7 mouse cellular contexts compared by ENCODE assay signal in the genomic region with DNA sequence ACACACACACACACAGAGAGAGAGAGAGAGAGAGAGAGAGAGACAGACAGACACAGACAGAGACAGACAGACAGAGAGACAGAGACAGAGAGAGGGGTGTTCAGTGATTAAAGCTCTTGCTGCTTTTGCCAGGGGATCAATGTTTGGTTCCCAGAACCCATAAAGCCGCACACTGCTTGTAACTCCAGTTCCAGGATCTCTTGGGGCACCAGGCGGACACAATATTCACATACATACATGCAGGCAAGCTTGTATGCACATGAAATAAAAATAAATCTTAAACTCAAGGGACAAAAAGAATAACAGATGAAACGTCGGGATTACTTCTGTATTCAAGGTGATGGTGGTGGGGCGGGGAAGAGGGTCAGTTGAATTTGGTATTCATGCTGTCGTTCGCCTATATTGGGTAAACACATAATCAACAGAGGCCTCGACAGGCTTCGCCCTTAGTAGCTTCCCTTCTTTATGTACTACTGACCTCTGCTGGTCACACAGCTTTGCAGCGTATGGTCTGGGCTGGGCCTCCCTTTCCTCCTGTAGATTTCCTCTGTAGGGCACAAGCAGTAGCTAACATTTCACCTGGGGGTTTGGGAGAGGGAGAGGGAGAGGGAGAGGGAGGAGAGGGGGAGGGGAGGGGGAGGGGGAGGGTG. TPM values are rescaled to one million over a fixed set of nuclear protein-coding genes. Genes with fewer than 3 reads are reported as not detected.
DNase-seq lines count a peak whose midpoint lies in the region; ATAC-seq lines count a peak whose summit lies in the region.

No protein-coding gene starts in this region.

- peak; percentile 96 for ATAC-seq in intestine, embryonic 14.5 days (replicated peaks; ENCODE audit: low FRiP score, low TSS enrichment, low read depth)
- peak; percentile 95 for ATAC-seq in megakaryocyte-erythroid progenitor cell, adult 5-6 weeks (replicated peaks; ENCODE audit: low FRiP score, low TSS enrichment, poor library complexity, severe bottlenecking)

- peak; percentile 50 to 57 for DNase-seq in adrenal gland, adult 18-20 months (ENCODE audit: low spot score in 2 of 2)
- DNase-seq in embryo, embryonic 10.5 days (ENCODE audit: low spot score): peak; percentile 91
- DNase-seq in gastrocnemius, postnatal 14 days: peak; percentile 75
- DNase-seq in intestine, embryonic 14.5 days (ENCODE audit: low spot score): peak; percentile 79
- peak; percentile 69 to 81 for DNase-seq in left cerebral cortex, postnatal 10 days (ENCODE audit: extremely low spot score in 1 of 2, low spot score in 2 of 2)
- DNase-seq in right cerebral cortex, postnatal 36 days (ENCODE audit: low spot score in 2 of 2): peak; percentile 32 to 42

- H3K36me3 ChIP-seq in intestine, embryonic 14.5 days (ENCODE audit: control insufficient read depth, insufficient read depth, low read length): 0 out of 2 replicates have a peak, but pooled peaks cover 6% of the 10 kb centered on the region

- intact Hi-C loops in gastrocnemius, postnatal 14 days (cut with DNase I; ENCODE audit: low total_unique reads): loop anchor here (5.0 to 10.0 kb wide), 2 partner anchors 113 to 310 kb away; no protein-coding TSS in a partner anchor
- intact Hi-C loops in left cerebral cortex, postnatal 10 days (cut with DNase I): loop anchor here (2.0 to 10.0 kb wide), 3 partner anchors 83 to 310 kb away; partner anchors contain the start of gene Mettl13

- H3K27me3 ChIP-seq in intestine, embryonic 14.5 days (replicated peaks; ENCODE audit: control insufficient read depth, insufficient read depth, low read length): no peaks in the 10 kb centered on the region

- H3K9ac ChIP-seq in intestine, embryonic 14.5 days (ENCODE audit: low read length): no peak overlapping the region

- peaks cover 3% of the 10 kb centered on the region; the same call in 1 of the 2 replicates for H3K4me1 ChIP-seq in intestine, embryonic 14.5 days (replicated peaks; ENCODE audit: control insufficient read depth, insufficient read depth, low read length)

- WGBS in intestine, embryonic 14.5 days: 12% methylated on average over 10 of the region's 10 CpGs

- H3K4me2 ChIP-seq in intestine, embryonic 14.5 days (ENCODE audit: low read length): peak overlapping the region; percentile 68; the same call in 1 of the 2 replicates

- H3K9me3 ChIP-seq in intestine, embryonic 14.5 days (ENCODE audit: control insufficient read depth, low read length): no peaks in the 10 kb centered on the region

- H3K4me3 ChIP-seq in intestine, embryonic 14.5 days (ENCODE audit: low read depth, low read length): no peak overlapping the region; the same call in 1 of the 2 replicates

- no peak overlapping the region for H3K27ac ChIP-seq in intestine, embryonic 14.5 days (ENCODE audit: low read depth)

RNA-seq across cellular contexts. Expression of gene Myocos, which starts 6.9 kb away (rescaled TPM):
- total RNA-seq in adrenal gland, adult 18-20 months (2021): not detected
- total RNA-seq in gastrocnemius, postnatal 14 days (2021): not detected
- polyA plus RNA-seq in intestine, embryonic 14.5 days (2014; fragmentation: Nextera tagmentation; extraction: Ambion mirVana): not detected in 2 replicates
- not detected for total RNA-seq in left cerebral cortex, postnatal 10 days (2021)
- not detected in 2 replicates for total RNA-seq in megakaryocyte-erythroid progenitor cell, adult 5-6 weeks (2014; fragmentation: Nextera tagmentation)
- not detected in 2 replicates for total RNA-seq in megakaryocyte-erythroid progenitor cell, adult 5-6 weeks (2017)

RNA-seq across cellular contexts. Expression of gene Myoc, which starts 26.0 kb away (rescaled TPM):
- total RNA-seq in adrenal gland, adult 18-20 months (2021): 1 to 10 TPM; 2.8 to 3.3 TPM
- 10 to 100 TPM; 13.4 to 14.3 TPM for total RNA-seq in gastrocnemius, postnatal 14 days (2021)
- polyA plus RNA-seq in intestine, embryonic 14.5 days (2014; fragmentation: Nextera tagmentation; extraction: Ambion mirVana): not detected in 2 replicates
- total RNA-seq in left cerebral cortex, postnatal 10 days (2021): 1 to 10 TPM; 4.2 to 4.5 TPM
- total RNA-seq in megakaryocyte-erythroid progenitor cell, adult 5-6 weeks (2014; fragmentation: Nextera tagmentation): not detected in 2 replicates
- not detected in 2 replicates for total RNA-seq in megakaryocyte-erythroid progenitor cell, adult 5-6 weeks (2017)

Comparison
In these comparisons a context has a peak if more than half of its experiments do, and no peak if none do; other contexts are left out.
1. DNase-seq: peak in every context shown above with its lines; median percentile 91 in embryo, embryonic 10.5 days; 79 in intestine, embryonic 14.5 days; 75 in gastrocnemius, postnatal 14 days; 75 in left cerebral cortex, postnatal 10 days; 54 in adrenal gland, adult 18-20 months; 37 in right cerebral cortex, postnatal 36 days.